Mouse (Mus musculus) embryo, embryonic 10.5 days (tissue): ENCODE measurements around the gene Gpx4.
"Not testable (repeated sequence)": the region's sequence is repeated elsewhere in the genome, so short reads cannot be mapped to it uniquely, and the experiment has no call there.

Source experiments
- DNase-seq: peaks from one replicate; pipeline ENCODE4 v3.0.0-alpha.2; 2015; ENCODE audit warnings: low spot score

Gpx4 gene

DNA sequence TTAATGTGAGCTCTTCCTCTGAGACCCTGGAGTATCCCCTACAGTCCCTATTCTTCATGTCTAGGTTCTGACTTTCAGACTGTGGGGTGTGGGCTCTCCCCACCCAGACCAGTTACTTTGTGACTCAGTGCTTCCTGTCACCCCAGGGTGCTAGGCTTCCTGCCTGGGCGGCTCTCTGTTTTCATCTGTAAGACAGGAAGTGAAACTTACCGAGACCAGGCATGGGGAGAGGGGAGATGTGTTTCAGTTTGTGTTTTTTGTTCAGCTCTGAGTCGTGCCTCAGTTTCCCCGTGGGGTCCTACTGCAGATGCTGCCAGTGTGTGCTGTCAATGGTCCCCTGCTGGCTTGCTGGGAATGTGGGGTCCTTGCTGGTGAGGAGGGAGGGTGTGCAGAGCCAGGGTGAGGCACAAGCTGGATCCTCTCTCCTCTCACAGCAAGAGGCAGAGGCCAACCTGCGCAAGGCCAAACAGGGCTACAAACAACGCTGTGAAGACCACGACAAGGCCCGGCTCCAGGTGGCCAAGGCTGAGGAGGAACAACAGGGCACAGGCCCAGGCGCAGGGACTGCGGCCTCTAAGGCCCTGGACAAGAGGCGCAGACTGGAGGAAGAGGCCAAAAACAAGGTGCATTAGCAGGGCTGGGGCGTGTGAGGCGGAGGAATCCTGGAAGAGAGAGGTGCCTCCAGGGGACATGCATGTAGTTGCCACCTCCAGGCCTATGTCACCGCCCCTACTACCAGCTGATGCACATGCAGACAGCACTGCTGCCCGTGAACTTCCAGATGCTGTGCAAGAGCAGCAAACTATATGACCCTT, 22.5 kb upstream of the Gpx4 start:
- no peak for DNase-seq

DNA sequence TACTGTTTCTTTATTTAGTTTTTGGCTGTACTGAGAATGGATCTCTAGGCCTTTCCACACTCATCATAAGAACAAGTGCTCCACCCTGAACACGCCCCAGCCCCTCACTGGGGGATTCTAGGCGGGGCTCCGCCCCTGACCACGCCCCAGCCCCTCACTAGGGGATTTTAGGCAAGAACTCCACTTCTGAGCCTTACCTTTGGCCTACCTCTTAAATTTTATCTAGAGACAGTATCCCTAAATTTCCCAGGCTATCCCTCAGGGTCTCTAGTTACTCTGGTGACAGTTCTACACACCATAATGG, 22.0 kb upstream of the Gpx4 start:
- DNase-seq, result no peak

DNA sequence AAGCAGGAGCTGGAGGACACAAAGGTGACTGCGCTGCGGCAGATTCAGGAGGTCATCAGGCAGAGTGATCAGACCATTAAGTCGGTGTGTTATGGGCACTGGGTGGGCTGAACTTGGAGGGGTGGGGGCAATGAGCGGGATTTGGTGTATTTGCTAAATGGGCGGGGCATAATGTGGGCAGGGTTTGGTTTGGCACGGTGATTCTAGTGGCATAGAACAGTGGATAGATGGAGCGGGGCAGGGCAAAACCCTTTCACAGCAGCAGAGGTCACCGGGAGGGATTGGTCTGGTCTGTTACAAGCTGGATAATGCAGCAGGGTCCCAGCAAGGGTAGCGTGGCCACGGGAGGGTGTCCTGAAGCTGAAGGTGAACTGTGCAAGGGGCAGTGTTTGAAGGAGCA, 21.5 kb upstream of the Gpx4 start:
- no peak for DNase-seq

- DNase-seq, result peak; percentile 42
Observed at GRCm38 (mm10) chr10:80025889-80026288, 21.1 kb upstream of the Gpx4 start.

- no peak for DNase-seq
Observed at GRCm38 (mm10) chr10:80027681-80028520, 19.1 kb upstream of the Gpx4 start.

GRCm38 (mm10) chr10:80028521-80028846, 18.5 kb upstream of the Gpx4 start:
- no peak for DNase-seq

- DNase-seq, result no peak
Observed at GRCm38 (mm10) chr10:80030191-80030590, 16.8 kb upstream of the Gpx4 start.

DNA sequence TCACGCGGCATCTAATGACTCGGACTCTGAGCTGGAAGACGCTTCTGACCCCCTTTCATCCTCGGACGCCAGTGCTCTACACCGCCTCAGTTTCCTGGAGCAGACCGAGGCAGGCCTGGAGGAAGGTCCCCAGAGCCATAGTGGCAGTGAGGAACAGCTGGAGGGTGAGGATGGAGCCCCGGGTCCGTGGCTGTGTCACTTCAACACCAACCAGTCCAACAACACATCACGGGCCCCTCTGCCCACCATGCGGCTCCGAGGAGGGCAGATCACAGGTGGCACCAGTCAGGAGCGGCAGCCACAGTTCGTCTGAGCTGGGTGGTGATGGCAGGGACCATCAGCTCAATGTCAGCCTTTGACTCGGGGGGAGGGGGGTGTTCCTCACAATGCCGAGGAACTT, 16.2 kb upstream of the Gpx4 start:
- DNase-seq, result no peak

- no peak for DNase-seq
Observed at GRCm38 (mm10) chr10:80032799-80033480, 14.0 kb upstream of the Gpx4 start.

- DNase-seq, result peak; percentile 61
Observed at GRCm38 (mm10) chr10:80033511-80034391, 13.2 kb upstream of the Gpx4 start.

- DNase-seq, result no peak
Observed at GRCm38 (mm10) chr10:80035148-80035547, 11.8 kb upstream of the Gpx4 start.

GRCm38 (mm10) chr10:80035686-80036085, 11.3 kb upstream of the Gpx4 start:
- no peak for DNase-seq

DNA sequence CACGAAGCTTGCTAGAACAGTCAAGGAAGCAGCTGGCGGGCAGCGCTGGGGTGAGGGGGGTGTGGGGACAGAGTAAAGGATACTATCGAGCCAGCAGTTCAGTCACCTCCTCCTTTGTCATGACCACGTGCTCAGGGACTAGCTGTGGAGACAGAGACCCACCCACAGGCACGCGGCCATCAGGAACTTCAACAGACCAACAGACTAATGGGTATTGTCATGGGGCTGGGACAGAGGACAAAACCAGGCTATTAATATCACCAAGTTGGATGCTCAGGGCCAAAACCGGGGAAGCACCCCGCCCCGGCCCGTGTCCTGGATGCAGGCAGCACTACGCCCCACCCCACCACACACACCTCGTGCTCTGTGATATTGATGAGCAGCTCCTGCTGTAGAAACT, 10.1 kb upstream of the Gpx4 start:
- DNase-seq, result no peak

DNA sequence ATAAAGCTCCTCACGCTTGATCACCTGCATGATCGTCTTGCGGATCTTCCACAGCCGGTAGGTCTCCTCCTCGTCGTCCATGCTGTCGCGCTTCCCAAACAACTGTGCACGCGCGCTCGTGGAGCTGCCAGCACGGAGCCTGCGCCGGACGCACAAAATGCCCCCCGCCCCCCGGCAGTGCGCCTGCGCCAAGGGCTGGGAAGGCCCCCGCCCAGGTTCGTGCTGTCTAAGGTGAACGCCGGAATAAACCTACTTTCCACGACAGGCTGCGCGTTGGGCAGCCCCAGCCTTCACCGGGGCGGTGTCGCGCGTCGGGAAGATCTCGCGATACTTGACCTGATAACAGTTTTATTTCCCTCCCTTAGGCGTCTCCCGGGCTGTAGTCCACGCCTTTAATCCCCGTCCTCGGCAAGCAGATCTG, 7.4 kb upstream of the Gpx4 start, which contains the start of gene Polr2e:
Gene Polr2e, minus strand, starts transcription at position 237 of the 421 bp plus-strand sequence.
- peak; percentile 98 for DNase-seq

DNA sequence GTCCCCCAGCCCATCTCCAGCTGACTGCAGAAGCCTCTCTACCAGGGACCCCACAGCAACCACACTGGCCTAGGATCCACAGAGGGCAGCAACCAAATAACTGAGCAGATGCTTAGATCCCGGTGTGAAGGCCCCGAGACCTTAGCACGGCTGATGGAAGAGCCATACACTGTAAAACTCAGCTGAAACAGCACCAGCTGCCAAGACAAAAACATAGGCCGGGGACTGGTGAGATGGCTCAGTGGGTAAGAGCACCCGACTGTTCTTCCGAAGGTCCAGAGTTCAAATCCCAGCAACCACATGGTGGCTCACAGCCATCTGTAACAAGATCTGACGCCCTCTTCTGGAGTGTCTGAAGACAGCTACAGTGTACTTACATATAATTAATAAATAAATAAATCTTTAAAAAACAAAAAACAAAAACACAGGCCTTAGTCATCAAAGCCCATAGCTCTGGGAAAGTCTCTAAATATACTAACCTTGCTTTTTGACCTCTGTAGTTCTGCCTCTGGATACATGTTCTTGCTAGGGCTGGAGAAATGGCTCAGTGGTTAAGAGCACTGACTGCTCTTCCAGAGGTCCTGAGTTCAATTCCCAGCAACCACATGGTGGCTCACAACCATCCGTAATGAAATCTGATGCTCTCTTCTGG, 5.4 kb upstream of the Gpx4 start:
- not testable (repeated sequence) for DNase-seq

- DNase-seq, result no peak
Observed at GRCm38 (mm10) chr10:80044087-80044486, 2.9 kb upstream of the Gpx4 start.

DNA sequence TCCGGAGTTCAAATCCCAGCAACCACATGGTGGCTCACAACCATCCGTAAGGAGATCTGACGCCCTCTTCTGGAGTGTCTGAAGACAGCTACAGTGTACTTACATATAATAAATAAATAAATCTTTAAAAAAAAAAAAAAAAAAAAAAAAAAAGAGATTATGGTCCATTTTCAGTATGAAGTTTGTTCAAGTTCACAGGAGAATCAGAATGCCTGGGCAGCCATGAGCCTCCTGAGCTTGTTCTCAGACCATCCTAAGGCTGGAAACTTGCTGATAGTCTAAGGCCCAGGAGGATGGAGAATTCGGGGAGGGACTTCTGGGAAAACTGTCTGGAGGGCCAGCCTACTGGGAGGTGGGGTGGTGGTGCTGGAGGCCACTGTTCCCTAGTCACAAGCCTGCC, 1.6 kb upstream of the Gpx4 start:
- not testable (repeated sequence) for DNase-seq

DNA sequence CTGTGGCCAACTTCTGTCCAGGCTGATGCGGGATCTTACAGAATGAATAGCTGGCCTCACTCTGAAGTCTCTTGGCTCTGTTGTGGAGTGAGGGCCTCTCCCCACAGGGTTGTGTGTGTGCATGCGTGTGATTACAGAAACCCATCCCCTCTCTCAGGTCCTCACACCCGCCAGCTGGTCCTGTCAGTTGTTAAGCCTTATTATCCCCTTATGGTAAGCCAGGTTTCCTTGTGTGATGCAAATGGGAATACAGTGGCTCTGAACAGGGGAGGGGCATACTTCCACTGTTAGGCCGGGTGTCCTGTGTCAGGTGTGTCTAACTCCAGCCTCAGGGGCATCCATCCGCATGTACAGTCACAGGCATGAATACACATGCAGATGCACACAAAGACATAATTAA, 1.2 kb upstream of the Gpx4 start:
- no peak for DNase-seq

DNA sequence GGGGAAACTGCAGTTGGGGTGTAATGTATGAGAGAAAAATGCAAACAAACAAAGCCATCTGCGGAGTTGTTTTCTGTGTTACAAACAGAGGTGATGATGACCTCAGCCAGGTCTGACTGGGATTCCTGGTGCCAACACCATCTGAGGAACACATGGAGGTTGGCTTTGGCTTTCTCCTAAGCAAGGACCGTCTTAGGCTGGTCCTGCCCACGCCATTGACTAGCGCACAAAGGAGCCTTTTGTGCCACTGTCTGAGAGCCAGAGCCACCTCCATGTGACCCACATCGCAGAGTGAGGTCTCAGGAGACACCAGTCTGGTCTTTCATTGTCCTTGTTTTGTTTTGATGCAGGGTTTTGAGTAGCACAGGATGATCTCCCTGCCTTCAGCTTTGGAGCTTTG, 1.4 kb downstream of the Gpx4 start:
- peak; percentile 72 for DNase-seq

DNA sequence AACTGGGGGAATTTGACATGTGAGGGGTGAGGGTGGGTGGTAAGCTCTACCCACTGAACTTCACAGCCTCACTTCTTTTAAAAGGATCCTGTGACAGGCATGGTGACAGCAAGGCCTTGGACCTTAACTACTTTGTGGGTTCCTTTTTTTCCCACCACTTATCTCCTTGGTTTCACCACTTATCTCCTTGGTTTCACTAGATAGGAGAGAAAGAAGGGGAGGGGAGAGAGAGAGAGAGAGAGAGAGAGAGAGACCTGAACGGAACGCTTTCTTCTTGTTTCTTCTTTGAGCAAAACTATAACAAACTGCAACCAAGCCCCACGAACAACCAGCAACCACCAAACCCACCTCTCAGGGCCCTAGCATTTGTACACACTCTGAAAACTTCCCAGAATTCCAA, 1.9 kb downstream of the Gpx4 start:
- no peak for DNase-seq

- DNase-seq, result no peak
Observed at GRCm38 (mm10) chr10:80050244-80050643, 3.3 kb downstream of the Gpx4 start.
